Mouse (Mus musculus) CD8-positive naive resting alpha-beta T cell, adult 2 months (primary cell): ENCODE results near the gene Hcn1.

Experiments
- DNase-seq, 2 experiments: peaks; one replicate each; pipeline ENCODE4 v3.0.0; 2022; ENCODE audit warnings: low read depth in 2 of 2, low spot score in 2 of 2

The Hcn1 gene

GRCm38 (mm10) chr13:117602181-117602580, at the start of gene Hcn1:
Gene Hcn1 (plus strand): TSS chr13:117602320.
- DNase-seq = no peak

GRCm38 (mm10) chr13:117567251-117567650, 34.9 kb upstream of the Hcn1 start:
- DNase-seq = no peak

DNA sequence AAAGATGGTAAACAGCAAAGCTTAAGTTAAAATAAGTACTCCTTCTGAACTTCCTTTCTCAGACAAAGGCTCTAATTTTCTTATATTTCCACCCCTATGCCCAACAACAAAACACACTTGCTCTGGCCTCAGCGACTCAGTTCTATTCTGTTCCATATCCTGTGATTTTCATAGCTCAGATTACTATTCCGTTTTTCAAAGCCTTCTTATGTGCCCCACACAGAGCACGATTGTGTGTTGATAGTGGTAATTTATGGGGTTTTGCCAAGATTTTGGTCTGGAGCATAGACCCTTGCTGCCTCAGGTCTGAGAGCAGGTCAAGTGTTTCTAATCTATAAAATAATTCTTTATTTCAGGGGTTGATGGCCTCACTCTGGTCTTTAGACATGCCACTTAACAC, 30.4 kb upstream of the Hcn1 start:
- DNase-seq = no peak

- DNase-seq = no peak
Observed at GRCm38 (mm10) chr13:117594494-117595182, 7.5 kb upstream of the Hcn1 start.

- no peak for DNase-seq
Observed at GRCm38 (mm10) chr13:117595183-117595532, 7.0 kb upstream of the Hcn1 start.

DNA sequence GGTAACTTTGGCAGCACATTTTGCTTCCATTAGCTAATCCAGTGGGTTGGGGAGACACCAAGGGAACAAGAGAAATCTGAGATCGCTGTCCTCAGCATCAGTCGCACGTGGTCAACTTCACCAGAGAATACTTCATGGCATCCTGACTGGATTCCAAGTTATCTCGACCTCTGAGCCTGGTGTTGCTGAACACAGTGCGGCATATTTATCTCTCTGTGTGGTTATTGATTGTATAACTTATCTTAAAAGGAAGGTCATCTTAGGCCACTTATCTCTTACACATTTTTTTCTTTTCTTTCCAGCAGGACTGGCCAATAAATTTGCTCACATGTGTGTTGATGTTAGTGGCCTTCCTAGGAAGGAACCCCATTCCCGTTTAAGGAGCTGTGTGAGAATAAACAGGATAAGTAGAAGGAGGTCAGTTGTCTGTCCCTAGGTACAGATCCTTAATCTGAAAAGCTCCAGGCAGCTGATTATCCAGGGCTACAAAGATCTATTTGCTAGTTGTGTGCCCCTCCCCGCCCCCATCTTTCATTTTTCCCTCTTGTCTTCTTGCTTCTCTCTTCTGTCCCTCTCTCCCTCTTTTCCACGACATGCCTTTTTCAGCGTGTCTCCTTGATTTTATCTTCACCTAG, 672 bp upstream of the Hcn1 start:
- no peak for DNase-seq

DNA sequence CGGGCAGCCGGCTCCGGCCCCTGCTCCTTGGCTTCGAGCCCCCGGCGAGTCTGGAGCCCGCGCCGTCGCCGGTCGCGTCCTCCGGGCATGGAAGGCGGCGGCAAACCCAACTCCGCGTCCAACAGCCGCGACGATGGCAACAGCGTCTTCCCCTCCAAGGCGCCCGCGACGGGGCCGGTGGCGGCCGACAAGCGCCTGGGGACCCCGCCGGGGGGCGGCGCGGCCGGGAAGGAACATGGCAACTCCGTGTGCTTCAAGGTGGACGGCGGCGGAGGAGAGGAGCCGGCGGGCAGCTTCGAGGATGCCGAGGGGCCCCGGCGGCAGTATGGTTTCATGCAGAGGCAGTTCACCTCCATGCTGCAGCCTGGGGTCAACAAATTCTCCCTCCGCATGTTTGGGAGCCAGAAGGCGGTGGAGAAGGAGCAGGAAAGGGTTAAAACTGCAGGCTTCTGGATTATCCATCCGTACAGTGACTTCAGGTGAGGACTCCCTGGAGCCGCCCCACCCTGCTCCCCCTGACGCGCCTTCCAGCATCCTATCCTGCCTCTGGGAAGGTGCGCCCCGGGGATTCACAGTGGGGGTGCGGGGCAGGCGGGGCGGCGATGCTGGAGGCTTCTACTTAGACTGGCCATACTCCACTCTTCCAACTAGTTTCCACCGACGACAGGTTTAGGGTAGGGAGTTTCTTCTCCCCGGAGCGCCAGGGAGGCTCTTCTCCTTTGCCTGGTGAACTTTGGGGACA, 668 bp downstream of the Hcn1 start:
- no peak for DNase-seq

DNA sequence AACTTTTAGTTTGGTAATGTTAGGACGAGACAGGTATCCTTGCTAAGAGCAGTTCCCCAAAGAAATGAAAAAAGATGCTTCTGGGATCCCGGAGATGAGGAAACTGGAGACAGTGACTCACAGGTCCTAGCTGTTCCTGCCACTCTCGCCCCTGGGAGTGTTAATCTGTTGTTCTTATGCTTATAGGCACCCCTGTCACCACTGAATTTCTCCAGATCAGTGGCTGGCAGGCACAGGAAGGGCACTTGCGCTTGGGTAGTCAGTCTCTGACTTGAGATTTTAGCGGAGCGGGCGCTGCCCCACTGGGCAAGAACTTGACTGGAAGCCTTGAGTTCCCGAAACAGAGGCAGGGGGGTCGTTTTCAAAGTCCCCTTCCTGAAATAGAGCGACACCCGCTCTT, 1.3 kb downstream of the Hcn1 start:
- no peak for DNase-seq

- DNase-seq = no peak
Observed at GRCm38 (mm10) chr13:117604073-117604472, 2.0 kb downstream of the Hcn1 start.

GRCm38 (mm10) chr13:117604971-117605750, 3.0 kb downstream of the Hcn1 start:
- no peak for DNase-seq

- no peak for DNase-seq
Observed at GRCm38 (mm10) chr13:117611881-117612280, 9.8 kb downstream of the Hcn1 start.

- no peak for DNase-seq
Observed at GRCm38 (mm10) chr13:117619544-117619943, 17.4 kb downstream of the Hcn1 start.

GRCm38 (mm10) chr13:117657501-117657900, 55.4 kb downstream of the Hcn1 start:
- no peak for DNase-seq

- DNase-seq = no peak
Observed at GRCm38 (mm10) chr13:117658414-117659175, 56.5 kb downstream of the Hcn1 start.

DNA sequence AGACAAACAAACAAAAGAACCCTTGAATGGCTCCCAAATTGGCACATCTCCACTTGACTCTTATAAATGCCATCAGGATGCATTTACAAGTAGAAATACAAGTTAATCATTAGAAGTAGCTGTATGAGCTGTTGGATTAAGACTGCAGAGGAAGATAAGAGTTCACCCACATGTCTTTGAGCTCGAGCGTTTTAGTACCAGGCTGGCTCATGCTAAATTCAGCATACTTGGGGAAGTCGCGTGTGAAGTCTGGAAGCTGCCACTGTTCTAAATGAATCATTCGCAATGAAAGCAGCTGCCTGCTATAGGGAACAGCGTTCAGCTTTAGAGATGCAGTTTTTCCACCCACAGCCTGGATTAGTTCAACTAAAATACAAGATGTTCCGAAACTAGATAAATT, 57.4 kb downstream of the Hcn1 start:
- DNase-seq = no peak

DNA sequence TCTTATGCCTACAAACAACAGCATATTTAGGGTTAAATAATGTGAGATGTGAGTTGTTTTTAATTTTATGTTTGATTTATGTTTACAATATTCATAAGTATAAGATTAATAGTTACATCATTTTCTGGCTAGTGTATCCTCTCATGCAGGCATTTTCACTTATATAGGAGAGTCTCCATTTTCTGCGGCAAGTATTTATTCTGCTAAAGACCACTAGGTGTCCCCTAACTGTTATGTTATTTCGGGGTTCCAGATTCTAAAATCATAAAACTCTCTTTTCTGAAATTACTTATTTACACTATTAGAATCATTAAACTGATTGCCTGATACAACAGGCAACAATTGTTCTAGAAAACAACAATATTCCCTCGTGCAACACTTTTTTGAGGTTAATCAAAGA, 60.5 kb downstream of the Hcn1 start:
- no peak for DNase-seq

DNA sequence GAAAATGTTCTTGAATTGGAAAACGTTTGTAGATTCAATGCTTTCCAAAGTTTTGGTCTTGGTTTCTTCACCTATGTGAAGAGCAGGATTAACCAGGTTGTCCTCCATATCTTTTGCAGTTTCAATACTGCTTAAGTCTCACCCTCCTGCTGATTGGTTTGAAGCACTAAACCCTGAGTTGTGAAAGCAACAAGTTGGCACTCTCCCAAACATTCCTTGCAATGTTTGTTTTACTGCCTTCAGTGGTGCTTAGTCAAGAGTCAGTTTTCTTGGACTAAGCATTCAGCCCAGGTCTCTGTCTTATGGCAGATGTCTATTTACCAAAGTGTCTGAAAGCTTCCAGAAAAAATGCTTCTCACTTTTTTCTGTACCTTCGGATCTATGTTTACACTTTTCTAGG, 67.2 kb downstream of the Hcn1 start:
- DNase-seq = no peak

DNA sequence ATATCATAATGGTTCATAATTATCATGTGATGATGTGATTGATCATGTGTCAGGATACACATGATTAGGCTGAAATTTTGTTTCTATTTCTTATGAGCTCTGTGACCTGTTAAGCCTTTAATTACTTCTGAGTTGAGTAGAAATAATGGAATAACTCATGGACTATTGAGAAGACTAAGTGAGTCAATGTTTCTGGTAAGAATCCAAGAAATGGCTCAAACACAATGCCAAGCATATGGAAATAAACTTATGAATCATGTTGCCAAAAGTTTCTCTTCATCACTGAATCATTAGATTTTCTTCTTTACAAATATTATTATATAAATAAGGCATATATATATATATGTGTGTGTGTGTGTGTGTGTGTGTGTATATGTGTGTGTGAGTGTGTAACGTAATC, 69.7 kb downstream of the Hcn1 start:
- no peak for DNase-seq

- DNase-seq = no peak
Observed at GRCm38 (mm10) chr13:117676418-117676817, 74.3 kb downstream of the Hcn1 start.

DNA sequence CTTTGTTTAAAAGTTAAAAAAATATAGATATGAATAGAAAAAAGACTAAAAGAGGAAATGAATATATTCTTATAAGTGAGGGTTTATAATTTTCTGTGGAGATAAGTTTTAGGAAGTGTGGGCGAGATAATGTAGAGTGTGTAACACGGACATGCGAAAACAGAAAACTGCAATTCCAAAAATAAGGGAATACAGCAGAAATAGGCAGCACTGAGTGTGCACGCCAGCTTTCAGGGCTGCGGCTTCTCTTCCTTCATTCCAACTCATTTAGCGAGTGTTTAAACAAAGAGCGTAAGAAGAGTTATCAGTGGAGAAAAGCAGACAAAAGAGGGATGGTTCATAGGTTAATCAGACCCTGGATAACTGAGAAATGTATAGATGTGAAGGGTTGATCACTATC, 85.5 kb downstream of the Hcn1 start:
- DNase-seq = no peak
